In genomic region chrX:16619034-16619929, GRCm38 (mm10) we compare ENCODE assay signal across 8 mouse cellular contexts. TPM values are rescaled to one million over a fixed set of nuclear protein-coding genes. Genes with fewer than 3 reads are reported as not detected.
DNase-seq lines count a peak whose midpoint lies in the region; ATAC-seq lines count a peak whose summit lies in the region.

Maoa (plus strand) TSS chrX:16619698.

- no peaks in the 10 kb centered on the region for H3K36me3 ChIP-seq in macrophage (ENCODE audit: inconsistent target)

- peak within 1 kb of the TSS; percentile 28 for H3K4me3 ChIP-seq in macrophage (ENCODE audit: inconsistent target)

- H3K79me2 ChIP-seq in macrophage (ENCODE audit: inconsistent target) = no peaks in the 10 kb centered on the region

- peak; percentile 39 for ATAC-seq in inflammation-experienced regulatory T-cells, adult 6 months

- no peak within 1 kb of the TSS for H3K27ac ChIP-seq in macrophage

- DNase-seq in adrenal gland, adult 8-10 months = peak; percentile 72
- peak; percentile 86 for DNase-seq in embryo, embryonic 10 days (ENCODE audit: low spot score)
- peak; percentile 59 for DNase-seq in gastrocnemius, postnatal 25 days
- DNase-seq in left cerebral cortex, adult 8-10 months (ENCODE audit: low spot score in 2 of 2) = peak; percentile 52 to 83
- peak; percentile 89 to 91 for DNase-seq in right cerebral cortex, postnatal 10 days (ENCODE audit: low spot score in 2 of 2)
- DNase-seq in urinary bladder, postnatal 25 days (ENCODE audit: low spot score) = peak; percentile 41

- WGBS in macrophage (ENCODE audit: missing documents) = 25% methylated on average over 29 of the region's 33 CpGs

RNA-seq across cellular contexts. Expression of gene Maoa, which starts in this region (rescaled TPM):
- total RNA-seq in adrenal gland, adult 8-10 months (2022) = 10 to 100 TPM; 26.9 to 99.6 (median 63.5) TPM
- total RNA-seq in gastrocnemius, postnatal 25 days (2021) = 1 to 10 TPM; 3.0 TPM
- polyA plus RNA-seq in inflammation-experienced regulatory T-cells, adult 6 months (2017; shearing (Covaris generic)) = under 1 TPM; 0.20 to 0.34 (median 0.21) TPM
- 10 to 100 TPM; 19.7 to 25.8 (median 22.2) TPM for total RNA-seq in left cerebral cortex, adult 8-10 months (2022)
- 1 to 10 TPM in 22 of 26 experiments, under 1 TPM in 4; 0.43 to 6.2 (median 2.0) TPM for total RNA-seq in macrophage (2018; cell fraction: chromatin; rRNA removed)
- 10 to 100 TPM in 1 of 26 experiments, 1 to 10 TPM in 25; 1.6 to 10.5 (median 4.2) TPM for total RNA-seq in macrophage (2018; cell fraction: cytosol; rRNA removed)
- total RNA-seq in macrophage (2018; cell fraction: nucleus; rRNA removed) = 1 to 10 TPM in 19 of 26 experiments, under 1 TPM in 7; 0.65 to 7.2 (median 2.2) TPM
- polyA plus RNA-seq in macrophage (2018) = 8.9 to 13.5 TPM (median 9.0 TPM) in 3 replicates

Comparison
In these comparisons a context has a peak if more than half of its experiments do, and no peak if none do; other contexts are left out.
1. RNA of gene Maoa (total RNA-seq): 26.9 to 99.6 TPM in adrenal gland, adult 8-10 months and 19.7 to 25.8 TPM in left cerebral cortex, adult 8-10 months; 3.0 TPM in gastrocnemius, postnatal 25 days; every median in the first group is over 4 times any median in the second.
2. Peak in ATAC-seq in inflammation-experienced regulatory T-cells, adult 6 months; RNA of the gene not detected or under 1 TPM.
3. Peak in every context shown above with its lines, with median percentiles within 50 percentile points of each other: DNase-seq.